Mouse (Mus musculus): ENCODE results near the gene Neurl3.

DNA sequence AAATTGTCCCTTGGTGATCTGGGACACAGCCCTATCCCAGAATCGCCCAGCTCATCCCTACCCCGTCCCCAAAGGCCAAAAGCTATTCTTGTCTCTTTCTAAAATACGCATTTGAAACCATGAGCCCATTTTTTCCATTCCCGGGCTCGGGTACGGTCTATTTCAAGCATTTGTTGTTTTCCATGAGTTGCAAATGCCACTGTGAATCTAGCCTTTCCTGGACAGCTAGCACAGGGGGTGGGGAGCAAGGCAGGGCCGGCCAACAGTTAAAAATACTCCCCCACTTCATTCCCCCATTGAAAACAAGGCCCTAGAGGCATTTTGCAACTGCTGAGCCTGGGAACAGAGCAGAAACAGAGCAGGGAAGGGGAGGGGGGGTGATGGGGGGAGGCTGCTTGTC, 30.3 kb upstream of the Neurl3 start:
- no peak for TF ChIP-seq CTCF (IDR thresholded peaks at IDR 0.05; ENCODE audit: extremely low read depth, insufficient read depth, insufficient read length, insufficient replicate concordance)
- no peak for TF ChIP-seq POLR2A (IDR thresholded peaks at IDR 0.05; ENCODE audit: low read depth, low read length)
